Mouse (Mus musculus): ENCODE results near the gene Akap10.
A peak's percentile ranks its signal among the peaks of the same experiment; 100 is the strongest.
"Not testable (repeated sequence)": the region's sequence is repeated elsewhere in the genome, so short reads cannot be mapped to it uniquely, and the experiment has no call there.

Gene Akap10

DNA sequence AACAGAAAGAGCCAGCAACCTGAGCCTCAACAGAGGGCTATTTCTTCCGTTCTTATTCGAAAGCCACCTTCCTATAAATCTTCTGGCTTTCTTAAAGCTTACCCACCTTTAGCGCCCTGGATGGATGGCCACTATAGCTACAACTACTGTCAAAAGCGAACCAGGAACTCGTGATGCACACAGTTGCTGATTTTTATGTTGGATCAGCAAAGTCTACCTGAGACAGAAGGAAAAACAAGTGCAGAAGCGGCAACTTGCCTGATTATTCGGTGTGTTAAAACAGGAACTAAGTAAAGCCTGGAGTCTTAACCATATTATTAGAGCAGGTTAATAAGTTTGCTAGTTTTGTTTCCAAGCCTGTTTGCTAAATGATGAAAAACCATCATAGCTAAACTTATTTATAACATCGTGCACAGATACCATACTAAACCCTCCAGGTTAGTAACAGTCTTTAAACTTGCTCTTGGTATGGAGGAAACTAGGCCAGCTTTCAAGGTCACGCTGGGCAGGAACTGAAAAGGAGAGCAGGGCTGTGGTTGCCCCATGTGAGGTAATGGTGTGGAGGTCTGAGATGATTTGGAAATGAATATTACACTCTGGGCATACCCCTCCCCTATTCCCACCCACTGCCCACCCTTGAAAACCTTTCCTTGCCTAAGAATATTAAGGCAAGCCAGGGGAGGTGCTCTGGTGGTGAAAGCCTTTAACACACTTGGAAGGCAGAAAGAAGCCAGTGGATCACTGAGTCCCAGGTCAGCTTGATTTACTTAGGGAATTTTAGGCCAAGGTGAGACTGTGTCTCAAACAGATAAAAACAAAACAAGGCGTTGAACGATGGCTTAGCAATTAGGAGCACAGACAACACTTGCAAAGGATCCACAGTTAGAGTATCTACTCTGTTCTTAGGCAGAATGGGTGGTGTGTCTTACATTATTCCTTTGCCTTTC is 861 bp upstream of the Akap10 start:
- no peak for DNase-seq

GRCm38 (mm10) chr11:61929323-61930097 is 542 bp downstream of the Akap10 start:
- no peak for DNase-seq

DNA sequence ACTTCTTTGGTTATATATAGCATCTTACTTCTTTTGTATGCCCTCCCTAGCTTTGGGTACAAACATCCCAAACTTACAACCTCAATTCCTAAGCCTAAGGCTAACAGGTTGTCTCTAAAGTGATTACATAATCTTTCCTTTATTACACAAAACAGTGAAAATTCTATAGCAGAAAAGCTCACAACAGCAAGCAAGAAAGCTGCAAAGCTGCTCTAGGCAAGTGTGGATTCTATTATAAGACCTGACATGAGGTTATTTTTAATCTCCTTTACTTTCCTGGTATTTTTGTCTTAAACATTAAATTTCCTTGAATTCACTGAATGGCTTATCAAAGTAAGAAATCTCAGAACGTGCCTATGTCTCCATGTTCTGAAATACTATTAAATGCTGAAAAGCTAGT is 6.7 kb downstream of the Akap10 start:
- DNase-seq = no peak

DNA sequence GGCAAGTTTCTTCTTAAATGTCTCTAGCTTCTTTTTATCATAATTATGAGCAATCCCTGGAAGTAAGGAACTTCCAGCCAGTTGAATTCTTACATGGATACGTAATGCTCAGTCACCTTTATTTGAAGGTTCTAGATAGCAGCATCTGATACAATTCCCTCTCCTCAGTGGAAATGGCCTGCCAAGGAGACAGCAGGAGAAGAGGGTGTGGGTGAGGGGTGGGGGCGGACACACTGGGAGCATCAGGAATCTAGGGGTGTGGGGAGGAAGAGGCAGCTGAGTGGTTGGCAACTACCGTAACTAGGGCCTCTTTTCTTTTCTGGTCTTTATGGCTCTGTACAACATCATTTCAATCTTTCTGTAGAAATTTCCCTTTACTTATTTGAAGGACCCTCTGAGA is 10.3 kb downstream of the Akap10 start:
- DNase-seq = no peak

DNA sequence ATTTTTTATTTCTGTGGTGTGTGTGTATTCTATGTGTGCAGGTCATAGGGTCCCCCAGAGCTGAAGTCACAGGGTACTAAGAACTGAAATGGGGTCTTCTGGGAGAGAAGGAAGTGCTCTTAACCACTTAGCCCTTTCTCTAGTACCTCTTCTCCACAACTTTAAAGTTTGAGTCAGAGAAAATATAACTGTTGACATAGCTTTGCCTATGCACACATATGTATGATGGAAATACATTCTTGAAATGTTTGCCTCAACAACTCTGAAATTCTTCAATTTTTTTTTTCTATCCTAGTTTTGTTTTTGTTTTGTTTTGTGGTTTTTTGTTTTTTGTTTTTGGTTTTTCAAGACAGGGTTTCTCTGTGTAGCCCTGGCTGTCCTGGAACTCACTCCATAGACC is 21.7 kb downstream of the Akap10 start:
- no peak for DNase-seq

- DNase-seq = no peak
Observed at GRCm38 (mm10) chr11:61882183-61882582, 47.9 kb downstream of the Akap10 start.

- DNase-seq = no peak
Observed at GRCm38 (mm10) chr11:61879921-61880320, 50.1 kb downstream of the Akap10 start.

- DNase-seq = no peak
Observed at GRCm38 (mm10) chr11:61871881-61872280, 58.2 kb downstream of the Akap10 start.

DNA sequence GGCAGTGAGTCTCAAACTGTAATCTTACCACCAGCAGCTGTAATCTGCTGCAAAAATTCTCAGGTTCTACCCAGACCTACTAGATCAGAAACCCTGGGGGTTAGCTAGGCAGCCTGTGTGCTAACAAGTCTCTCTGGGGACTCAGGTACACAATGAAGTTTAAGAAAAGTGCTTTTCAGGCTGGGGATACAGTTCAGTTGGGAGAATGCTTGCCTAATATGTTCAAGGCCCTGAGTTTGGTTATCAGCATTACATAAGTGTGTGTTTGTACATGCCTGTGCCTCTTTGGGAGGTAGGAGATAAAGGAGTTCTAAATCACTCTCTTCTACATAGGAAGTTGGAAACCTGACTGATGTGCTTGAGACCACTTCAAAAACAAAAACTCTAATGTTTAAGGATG is 63.2 kb downstream of the Akap10 start:
- no peak for DNase-seq

DNA sequence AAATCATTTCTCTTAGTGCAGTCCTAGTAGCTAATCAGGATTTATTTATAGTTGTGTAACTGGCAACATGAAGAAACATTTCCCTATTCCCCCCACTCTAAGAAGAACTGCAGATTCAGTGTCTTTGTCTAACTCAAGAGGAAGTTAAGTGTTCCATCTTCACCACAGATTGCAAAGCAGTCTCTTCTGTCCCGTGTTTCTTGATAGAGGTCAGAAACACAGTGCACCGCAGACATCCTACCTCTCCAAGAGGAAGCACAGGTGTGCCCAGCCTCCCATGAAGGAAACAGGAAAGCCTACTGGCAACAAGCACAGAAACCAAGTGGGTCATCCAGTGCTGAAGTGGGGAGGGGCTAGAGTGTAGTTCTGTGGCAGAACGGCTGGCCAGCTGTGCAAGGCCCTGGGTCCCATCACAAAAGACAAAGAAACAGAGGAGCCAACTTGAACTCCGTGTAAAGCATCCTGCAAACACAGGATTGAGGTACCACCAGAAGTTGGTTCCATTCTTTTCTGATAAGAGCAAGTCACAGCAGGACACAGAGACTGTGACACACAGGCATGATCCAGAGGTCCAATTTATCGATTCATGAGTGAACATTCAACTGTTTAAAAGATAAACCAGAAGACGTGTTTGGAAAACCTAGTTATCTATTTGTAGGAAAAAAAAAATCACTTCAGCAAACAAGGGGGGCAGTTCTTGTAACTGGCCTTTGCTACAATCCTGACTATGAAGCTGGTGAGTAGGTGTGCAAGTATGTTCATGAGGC is 68.1 kb downstream of the Akap10 start:
- DNase-seq = no peak

DNA sequence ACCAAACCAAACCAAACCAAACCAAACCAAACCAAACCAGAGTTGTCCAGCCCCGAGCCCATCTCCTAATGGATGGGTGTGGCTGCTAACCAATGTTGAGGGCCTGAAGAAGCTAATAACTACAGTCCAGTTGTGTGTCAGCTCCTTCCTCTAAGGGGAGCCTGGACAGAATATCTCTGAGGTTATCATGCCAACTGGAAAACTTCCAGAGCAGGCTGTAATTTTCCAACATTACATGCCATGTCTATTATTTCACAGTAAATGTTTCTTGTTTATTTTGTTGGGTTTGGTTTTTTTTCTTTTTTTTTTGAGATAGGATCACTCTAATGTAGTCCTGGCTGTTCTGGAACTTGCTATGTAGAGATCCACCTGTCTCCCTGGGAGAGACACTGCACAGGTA is 70.7 kb downstream of the Akap10 start:
- DNase-seq = no peak

DNA sequence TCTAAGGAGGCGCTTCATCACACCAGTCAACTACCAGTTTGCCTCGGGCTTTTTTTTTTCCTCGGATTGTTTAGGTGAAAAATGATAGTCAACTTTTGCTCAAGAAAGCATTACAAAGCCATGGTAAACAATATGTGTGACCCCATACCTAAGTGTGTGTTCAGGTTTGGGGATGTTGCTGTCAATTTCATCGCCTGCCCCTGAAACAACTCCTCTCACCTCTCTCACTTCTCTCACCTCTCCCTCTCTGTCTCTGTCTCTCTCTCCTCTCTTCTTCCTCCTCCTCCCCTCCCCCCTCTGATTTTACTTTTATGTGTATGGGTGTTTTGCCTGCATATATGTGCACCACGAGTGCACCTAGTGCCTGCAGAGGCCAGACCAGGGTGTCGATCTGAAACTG is 74.5 kb downstream of the Akap10 start:
- DNase-seq = no peak

GRCm38 (mm10) chr11:61854988-61855411 is 75.1 kb downstream of the Akap10 start, which contains the start of gene Ulk2:
Gene Ulk2 (minus strand): TSS chr11:61855073.
- DNase-seq = peak; percentile 88

GRCm38 (mm10) chr11:61854211-61854987 is 75.7 kb downstream of the Akap10 start:
- DNase-seq = peak; percentile 83

GRCm38 (mm10) chr11:61853659-61854058 is 76.4 kb downstream of the Akap10 start:
- no peak for DNase-seq

- DNase-seq = no peak
Observed at GRCm38 (mm10) chr11:61852916-61853315, 77.1 kb downstream of the Akap10 start.

- DNase-seq = no peak
Observed at GRCm38 (mm10) chr11:61851195-61851594, 78.9 kb downstream of the Akap10 start.

DNA sequence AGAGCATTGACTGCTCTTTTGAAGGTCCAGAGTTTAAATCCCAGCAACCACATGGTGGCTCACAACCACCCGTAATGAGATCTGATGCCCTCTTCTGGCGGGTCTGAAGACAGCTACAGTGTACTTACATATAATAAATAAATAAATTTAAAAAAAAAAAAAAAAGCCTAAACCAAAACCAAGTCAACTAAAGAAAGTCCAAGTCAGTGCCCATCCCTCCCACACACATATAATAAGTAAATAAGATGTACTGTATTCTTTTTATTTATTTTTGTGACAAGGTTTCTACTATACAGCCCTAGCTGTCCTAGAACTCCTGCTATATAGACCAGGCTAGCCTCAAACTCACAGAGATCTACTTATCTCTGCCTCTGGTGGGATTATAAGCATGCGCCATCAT is 89.4 kb downstream of the Akap10 start:
- not testable (repeated sequence) for DNase-seq

- DNase-seq = no peak
Observed at GRCm38 (mm10) chr11:61839940-61840339, 90.1 kb downstream of the Akap10 start.

DNA sequence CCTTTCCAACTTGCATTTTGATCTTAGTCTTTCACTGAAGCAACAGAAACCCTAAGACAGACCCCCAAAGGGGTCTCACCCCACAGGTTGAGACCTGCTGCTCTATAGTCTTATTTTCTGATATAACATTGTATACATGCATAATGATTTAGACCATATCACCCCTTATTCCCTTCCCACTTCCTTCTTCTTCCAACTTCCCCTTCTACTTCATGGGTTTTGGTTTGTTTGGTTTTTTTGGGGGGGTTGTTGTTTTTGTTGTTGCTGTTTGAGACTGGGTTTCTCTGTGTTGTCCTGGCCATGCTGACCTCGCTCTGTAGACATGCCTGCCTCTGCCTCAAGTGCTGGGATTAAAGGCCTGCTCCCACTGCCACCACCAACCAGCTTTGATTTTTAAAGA is 90.9 kb downstream of the Akap10 start:
- no peak for DNase-seq

Measured in cerebellum, adult 11 months (tissue).